Mouse (Mus musculus): ENCODE data around the gene 1700028P14Rik. TPM values are rescaled to one million over a fixed set of nuclear protein-coding genes. Genes with fewer than 3 reads are reported as not detected.

1700028P14Rik gene
- total RNA-seq, 2 experiments from 2014 or later, result not detected

DNA sequence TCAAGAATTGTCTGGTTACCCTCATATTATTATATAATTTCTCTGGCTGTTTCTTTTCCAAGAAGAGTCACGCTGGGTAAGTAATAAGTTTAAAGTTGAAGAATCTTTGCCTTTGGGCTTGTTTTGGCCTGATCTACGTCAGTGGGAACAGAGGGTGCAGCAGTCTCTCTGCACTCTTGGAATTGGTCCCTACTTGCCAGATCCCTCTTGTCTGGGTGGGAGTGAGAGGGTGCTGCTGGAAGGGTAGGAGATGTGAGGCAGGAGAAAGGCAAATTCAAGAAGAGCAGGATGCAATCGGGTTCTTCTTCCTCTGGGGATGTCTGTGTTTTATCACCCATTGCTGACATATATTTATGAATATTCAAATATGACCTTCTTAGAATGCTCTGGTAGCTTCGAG lies 42.9 kb downstream of the 1700028P14Rik start:
- no peak for ATAC-seq (replicated peaks; ENCODE audit: poor library complexity)

- no peak for ATAC-seq (replicated peaks; ENCODE audit: poor library complexity)
Measured at GRCm38 (mm10) chr19:23607951-23608350, 44.7 kb downstream of the 1700028P14Rik start.

GRCm38 (mm10) chr19:23594950-23595349 lies 57.7 kb downstream of the 1700028P14Rik start:
- ATAC-seq (replicated peaks; ENCODE audit: poor library complexity), result no peak

GRCm38 (mm10) chr19:23578606-23579355 lies 73.8 kb downstream of the 1700028P14Rik start:
- ATAC-seq (replicated peaks; ENCODE audit: poor library complexity), result no peak

GRCm38 (mm10) chr19:23576685-23577084 lies 75.9 kb downstream of the 1700028P14Rik start:
- ATAC-seq (replicated peaks; ENCODE audit: poor library complexity), result no peak

DNA sequence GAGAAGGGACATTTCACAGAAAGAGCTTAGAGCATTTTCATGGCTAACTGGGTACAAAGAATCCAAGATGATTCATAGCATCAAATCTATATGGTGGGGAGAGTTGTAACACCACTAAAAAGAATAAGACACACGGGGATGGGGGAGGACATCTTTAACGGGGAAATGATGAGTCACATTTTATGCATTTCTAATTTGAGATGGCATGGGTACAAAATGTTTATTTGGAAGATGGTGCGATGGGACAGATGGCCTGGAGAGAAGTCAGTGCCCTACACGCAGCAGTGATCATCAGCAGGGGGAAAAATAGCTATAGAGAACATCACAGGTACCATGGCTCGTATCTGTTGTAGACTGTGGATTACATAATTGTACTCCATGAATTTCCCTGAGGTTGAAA lies 88.9 kb downstream of the 1700028P14Rik start:
- ATAC-seq (replicated peaks; ENCODE audit: poor library complexity), result no peak

DNA sequence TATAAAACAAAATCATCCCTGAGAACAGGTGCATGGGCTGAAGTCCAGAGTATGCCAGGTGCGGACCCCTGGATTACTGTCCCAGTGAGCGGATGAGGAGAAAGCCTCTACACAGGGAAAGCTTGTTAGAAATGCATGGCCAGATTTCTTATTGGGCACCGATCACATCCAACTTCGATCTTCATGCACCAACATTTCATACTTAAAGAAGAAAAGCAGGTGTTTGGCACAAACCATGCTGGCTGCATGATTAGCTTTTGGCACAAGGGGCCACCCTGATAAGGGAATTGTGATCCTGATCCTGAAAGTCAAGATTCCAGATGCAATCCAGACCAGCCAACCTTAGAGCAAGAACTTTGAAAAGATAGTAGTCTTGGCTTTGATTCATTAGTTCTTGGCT lies 90.0 kb downstream of the 1700028P14Rik start:
- no peak for ATAC-seq (replicated peaks; ENCODE audit: poor library complexity)

GRCm38 (mm10) chr19:23562061-23562460 lies 90.6 kb downstream of the 1700028P14Rik start:
- no peak for ATAC-seq (replicated peaks; ENCODE audit: poor library complexity)

- no peak for ATAC-seq (replicated peaks; ENCODE audit: poor library complexity)
Measured at GRCm38 (mm10) chr19:23553450-23553849, 99.2 kb downstream of the 1700028P14Rik start.

DNA sequence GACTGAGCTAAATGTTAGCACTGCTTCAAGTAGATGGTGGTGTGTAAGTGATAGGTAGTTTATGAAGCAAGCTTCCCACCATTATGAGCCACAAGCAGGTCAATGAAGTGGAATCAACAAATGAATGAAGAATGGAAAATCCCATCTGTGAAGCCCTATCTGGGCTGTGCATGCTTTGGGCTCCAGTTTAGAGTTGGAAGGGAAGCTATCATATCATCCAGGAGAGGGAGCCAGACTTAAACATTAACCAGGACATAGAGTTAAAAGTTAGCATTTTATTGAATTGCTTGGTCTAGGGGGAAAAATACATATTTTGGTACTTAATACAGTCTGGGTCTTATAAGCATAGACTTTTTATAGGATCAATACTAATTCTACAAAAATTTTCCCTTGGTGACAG lies 107.0 kb downstream of the 1700028P14Rik start:
- no peak for ATAC-seq (replicated peaks; ENCODE audit: poor library complexity)

DNA sequence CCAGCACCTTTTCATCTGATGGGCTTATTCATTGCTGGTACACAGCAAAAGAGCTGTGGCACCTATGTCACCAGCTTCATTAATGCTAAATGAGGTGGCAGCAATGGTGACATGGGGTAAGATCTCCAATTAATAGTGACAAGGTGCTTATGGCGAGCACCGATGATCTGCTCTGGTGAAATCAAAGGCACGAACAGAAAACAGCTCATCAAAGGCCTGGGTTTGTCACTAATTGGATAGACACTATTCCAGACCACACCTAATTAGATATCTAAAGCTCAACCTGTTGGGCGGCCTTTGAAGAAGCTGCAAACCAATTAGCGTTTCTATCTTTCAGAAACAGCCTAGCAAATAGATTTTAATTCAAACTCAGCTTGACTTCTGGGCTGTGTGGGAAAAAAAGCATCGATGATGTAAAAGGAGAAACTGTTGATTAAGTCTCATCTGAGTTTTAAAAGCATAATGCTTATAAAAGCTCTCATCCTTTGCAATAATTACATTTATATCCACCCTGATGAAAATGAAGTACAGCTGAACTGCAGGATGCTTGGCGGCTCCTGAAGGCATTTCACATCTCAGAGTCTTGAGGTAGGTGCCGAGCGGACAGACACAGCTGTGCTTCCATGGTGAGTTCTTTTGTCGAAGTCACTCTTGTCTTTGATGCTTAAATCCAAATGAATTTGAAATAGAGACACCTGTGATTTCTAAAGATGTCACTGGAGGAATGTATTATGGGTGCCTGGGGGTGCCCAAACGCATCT lies 109.2 kb downstream of the 1700028P14Rik start:
- ATAC-seq (replicated peaks; ENCODE audit: poor library complexity), result no peak

- ATAC-seq (replicated peaks; ENCODE audit: poor library complexity), result no peak
Measured at GRCm38 (mm10) chr19:23542759-23543158, 109.9 kb downstream of the 1700028P14Rik start.

GRCm38 (mm10) chr19:23535700-23536099 lies 116.9 kb downstream of the 1700028P14Rik start:
- ATAC-seq (replicated peaks; ENCODE audit: poor library complexity), result peak; percentile 26; the same call in 1 of the 2 replicates

DNA sequence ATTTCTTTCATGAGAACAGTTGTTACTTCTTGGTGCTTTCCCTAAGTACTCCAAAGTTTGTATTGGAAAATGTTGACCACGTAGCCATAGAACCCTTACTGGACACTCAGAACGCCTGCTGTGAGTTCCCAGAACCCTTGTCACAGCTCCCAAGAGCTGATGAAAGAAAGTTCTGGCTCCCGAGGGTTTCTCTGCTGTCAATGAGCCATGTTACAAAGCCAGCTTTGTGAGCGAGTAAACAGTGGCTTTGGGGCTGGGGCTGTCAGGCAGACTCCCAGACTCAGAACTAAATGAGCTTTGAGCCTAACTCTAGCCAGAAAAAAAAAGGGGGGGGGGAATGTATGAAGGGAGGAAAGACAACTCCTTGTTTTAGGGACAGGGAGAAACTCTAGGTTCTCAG lies 120.7 kb downstream of the 1700028P14Rik start:
- ATAC-seq (replicated peaks; ENCODE audit: poor library complexity), result no peak

GRCm38 (mm10) chr19:23523711-23524110 lies 128.9 kb downstream of the 1700028P14Rik start:
- ATAC-seq (replicated peaks; ENCODE audit: poor library complexity), result peak; percentile 77

DNA sequence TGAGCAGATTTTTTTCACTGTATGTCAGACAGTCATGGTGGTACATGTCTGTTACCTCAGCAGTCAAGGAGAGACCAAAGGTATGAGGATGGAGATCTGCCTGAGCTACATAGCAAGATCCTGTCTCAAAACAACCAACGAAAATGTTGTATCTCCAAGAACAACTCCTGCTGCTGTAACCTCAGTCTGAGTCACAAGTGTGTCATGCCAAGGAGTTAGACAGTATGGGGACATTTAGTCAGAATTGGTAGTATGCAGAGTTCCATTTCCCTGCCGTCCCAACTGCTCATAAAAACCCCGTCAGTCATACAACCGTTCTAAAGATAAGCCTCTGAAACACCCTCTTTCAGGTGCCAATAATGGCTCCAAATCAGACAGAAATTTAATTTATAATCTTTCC lies 130.8 kb downstream of the 1700028P14Rik start:
- no peak for ATAC-seq (replicated peaks; ENCODE audit: poor library complexity)

- no peak for ATAC-seq (replicated peaks; ENCODE audit: poor library complexity)
Measured at GRCm38 (mm10) chr19:23521071-23521470, 131.5 kb downstream of the 1700028P14Rik start.

GRCm38 (mm10) chr19:23520629-23521028 lies 132.0 kb downstream of the 1700028P14Rik start:
- peak; percentile 81 for ATAC-seq (replicated peaks; ENCODE audit: poor library complexity)

DNA sequence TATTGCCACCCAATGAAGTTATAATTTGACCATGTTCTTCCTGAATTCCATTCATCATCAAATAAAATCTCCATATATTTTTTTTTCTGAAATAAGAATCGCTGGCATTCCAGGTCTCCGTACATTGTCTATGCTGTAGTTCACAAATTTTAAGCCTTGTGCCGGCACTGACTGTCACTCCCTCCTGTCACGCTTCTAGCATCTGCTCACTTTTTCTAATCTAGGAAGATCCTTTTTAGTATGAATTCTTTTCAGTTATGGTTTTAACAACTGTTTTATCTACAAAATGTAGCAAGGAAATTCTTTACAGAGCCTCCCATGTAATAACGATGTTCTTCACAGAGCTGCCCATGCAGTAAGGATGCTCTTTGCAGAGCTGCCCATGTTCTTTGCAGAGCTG lies 134.1 kb downstream of the 1700028P14Rik start:
- ATAC-seq (replicated peaks; ENCODE audit: poor library complexity), result no peak

- peak; percentile 74; the same call in 1 of the 2 replicates for ATAC-seq (replicated peaks; ENCODE audit: poor library complexity)
Measured at GRCm38 (mm10) chr19:23511303-23511702, 141.3 kb downstream of the 1700028P14Rik start.

Data from megakaryocyte progenitor cell, adult 5-6 weeks (primary cell).